Mouse (Mus musculus) C2C12 (cell line): ENCODE data around the gene Ubap2.

Experiments
- CTCF ChIP-seq: IDR thresholded peaks from one replicate; pipeline ENCODE4 v1.5.1; 2011; ENCODE audit not compliant: control insufficient read depth, insufficient read depth, insufficient read length
- MYOD1 ChIP-seq: IDR thresholded peaks from one replicate; pipeline ENCODE4 v1.6.1; 2011; ENCODE audit warnings: low read depth; ENCODE audit not compliant: control insufficient read depth, insufficient read length
- MYOG ChIP-seq: IDR thresholded peaks from one replicate; pipeline ENCODE4 v1.6.1; 2011; ENCODE audit not compliant: control insufficient read depth, insufficient read length; ENCODE audit errors: extremely low read depth
- USF1 ChIP-seq: IDR thresholded peaks from one replicate; pipeline ENCODE4 v1.6.1; 2011; ENCODE audit warnings: low read depth, mild to moderate bottlenecking, control low read depth, moderate library complexity

- no peak for TF ChIP-seq CTCF
- TF ChIP-seq MYOD1, result peak; percentile 80
- no peak for TF ChIP-seq MYOG
- no peak for TF ChIP-seq USF1
Measured at GRCm38 (mm10) chr4:41257752-41258151, 17.2 kb downstream of the Ubap2 start.
